Mouse (Mus musculus): Measurements from ENCODE around the gene P2rx6.
"Not testable (repeated sequence)": the region's sequence is repeated elsewhere in the genome, so short reads cannot be mapped to it uniquely, and the experiment has no call there.

Gene P2rx6

GRCm38 (mm10) chr16:17561751-17562208 is at the start of gene P2rx6:
P2rx6 (plus strand) TSS chr16:17561885.
- peak; percentile 73 for DNase-seq

GRCm38 (mm10) chr16:17518910-17519309 is 42.8 kb upstream of the P2rx6 start:
- DNase-seq: no peak

- DNase-seq: no peak
These were observed 37.5 kb upstream of the P2rx6 start for GRCm38 (mm10) chr16:17524156-17524555.

GRCm38 (mm10) chr16:17525524-17525923 is 36.2 kb upstream of the P2rx6 start:
- DNase-seq: no peak

- peak; percentile 50 for DNase-seq
These were observed 35.5 kb upstream of the P2rx6 start for GRCm38 (mm10) chr16:17526223-17526622.

- no peak for DNase-seq
These were observed 34.1 kb upstream of the P2rx6 start for GRCm38 (mm10) chr16:17527606-17528005.

- DNase-seq: no peak
These were observed 33.4 kb upstream of the P2rx6 start for GRCm38 (mm10) chr16:17528276-17528675.

GRCm38 (mm10) chr16:17529981-17530586 is 31.6 kb upstream of the P2rx6 start:
- peak; percentile 6 for DNase-seq

GRCm38 (mm10) chr16:17530640-17531288 is 30.9 kb upstream of the P2rx6 start, which contains the start of gene Thap7:
Thap7 (minus strand) TSS chr16:17531136.
- DNase-seq: peak; percentile 98

GRCm38 (mm10) chr16:17532271-17532670 is 29.4 kb upstream of the P2rx6 start:
- peak; percentile 62 for DNase-seq

- DNase-seq: no peak
These were observed 28.9 kb upstream of the P2rx6 start for GRCm38 (mm10) chr16:17532676-17533329.

- no peak for DNase-seq
These were observed 25.1 kb upstream of the P2rx6 start for GRCm38 (mm10) chr16:17536584-17536983.

- DNase-seq: no peak
These were observed 19.1 kb upstream of the P2rx6 start for GRCm38 (mm10) chr16:17542632-17543031.

GRCm38 (mm10) chr16:17552837-17553236 is 8.8 kb upstream of the P2rx6 start:
- no peak for DNase-seq

- DNase-seq: peak; percentile 77
These were observed 7.6 kb upstream of the P2rx6 start for GRCm38 (mm10) chr16:17553910-17554685.

- DNase-seq: not testable (repeated sequence)
These were observed 7.0 kb upstream of the P2rx6 start for GRCm38 (mm10) chr16:17554702-17555101.

GRCm38 (mm10) chr16:17556180-17556579 is 5.5 kb upstream of the P2rx6 start:
- peak; percentile 0 for DNase-seq

- peak; percentile 1 for DNase-seq
These were observed 4.8 kb upstream of the P2rx6 start for GRCm38 (mm10) chr16:17556907-17557306.

- peak; percentile 79 for DNase-seq
These were observed 3.7 kb upstream of the P2rx6 start for GRCm38 (mm10) chr16:17557947-17558480.

- DNase-seq: peak; percentile 19
These were observed 2.9 kb upstream of the P2rx6 start for GRCm38 (mm10) chr16:17558811-17559210.

GRCm38 (mm10) chr16:17559396-17560027 is 2.2 kb upstream of the P2rx6 start:
- peak; percentile 3 for DNase-seq

GRCm38 (mm10) chr16:17561128-17561750 is 446 bp upstream of the P2rx6 start, which contains the start of gene Lrrc74b:
Lrrc74b (minus strand) TSS chr16:17561247.
- DNase-seq: peak; percentile 75
